Mouse (Mus musculus) ES-Bruce4 (cell line): ENCODE data around the gene Gm10409.
"Not testable (repeated sequence)": the region's sequence is repeated elsewhere in the genome, so short reads cannot be mapped to it uniquely, and the experiment has no call there.

Experiments
- CTCF ChIP-seq: IDR thresholded peaks from one replicate; pipeline ENCODE4 v1.8.1; 2011; ENCODE audit warnings: low read depth, low read length
- EP300 ChIP-seq: IDR thresholded peaks from 2 replicates; pipeline ENCODE4 v1.6.1; 2011; ENCODE audit warnings: low read depth, low read length; ENCODE audit not compliant: insufficient read depth
- POLR2A ChIP-seq: IDR thresholded peaks from one replicate; pipeline ENCODE4 v1.8.1; 2011; ENCODE audit warnings: low read length; ENCODE audit not compliant: insufficient read depth

- TF ChIP-seq POLR2A, CTCF, EP300: not testable (repeated sequence)
Observed at GRCm38 (mm10) chr14:3412314-3412713, at the start of gene Gm10409.
